Mouse (Mus musculus) bone marrow, adult 2 months (tissue): ENCODE measurements around the gene Syn3.

Experiments
- CTCF ChIP-seq: fragments of 200-500 bp; IDR thresholded peaks from 2 replicates; pipeline ENCODE4 v1.5.1; 2011; ENCODE audit warnings: low read length, control low read depth; ENCODE audit not compliant: control insufficient read depth, insufficient read depth
- POLR2A ChIP-seq: fragments of 200-500 bp; IDR thresholded peaks from 2 replicates; pipeline ENCODE4 v1.6.1; 2011; ENCODE audit warnings: low read depth, mild to moderate bottlenecking, control low read depth, low read length, borderline replicate concordance; ENCODE audit not compliant: control insufficient read depth

- no peak for TF ChIP-seq CTCF
- TF ChIP-seq POLR2A = no peak
These were observed 80.4 kb downstream of the Syn3 start for GRCm38 (mm10) chr10:86418345-86418744.
